Mouse (Mus musculus): ENCODE measurements at regions not wholly inside any gene's neighbourhood (a gene's known extent, or its start where the extent isn't known, plus 50 kb on each side); places are given as distances from the start of the nearest gene placed in this dataset.

GRCm38 (mm10) chr2:178664977-178665376 is 234.6 kb downstream of the Cdh26 start:
- no peaks in the 10 kb centered on the region for H3K27me3 ChIP-seq
- ChIA-PET CTCF (no interaction called here), POLR2A (no interaction called here)
- in situ Hi-C loops (cut with MboI; ENCODE audit: low pct_unique_long_range_greater_than_20kb), result no loop called here
- ATAC-seq, result no peak
- no peak for DNase-seq (ENCODE audit: low read depth, low spot score)
- TF ChIP-seq CTCF (IDR thresholded peaks at IDR 0.05), result no peak

GRCm38 (mm10) chr2:178668451-178668850 is 238.1 kb downstream of the Cdh26 start:
- no peak for ATAC-seq
- no peak for TF ChIP-seq CTCF (IDR thresholded peaks at IDR 0.05)
- H3K27me3 ChIP-seq, result no peaks in the 10 kb centered on the region
- in situ Hi-C loops (cut with MboI; ENCODE audit: low pct_unique_long_range_greater_than_20kb), result no loop called here
- no peak for DNase-seq (ENCODE audit: low read depth, low spot score)
- CTCF ChIA-PET, result no interaction called here
- POLR2A ChIA-PET, result no interaction called here

GRCm38 (mm10) chr2:178670952-178671351 is 240.6 kb downstream of the Cdh26 start:
- in situ Hi-C loops (cut with MboI; ENCODE audit: low pct_unique_long_range_greater_than_20kb), result no loop called here
- H3K27me3 ChIP-seq, result no peaks in the 10 kb centered on the region
- POLR2A ChIA-PET, result no interaction called here
- CTCF ChIA-PET, result no interaction called here
- no peak for TF ChIP-seq CTCF (IDR thresholded peaks at IDR 0.05)
- ATAC-seq, result no peak
- no peak for DNase-seq (ENCODE audit: low read depth, low spot score)

GRCm38 (mm10) chr2:178673621-178674020 is 243.3 kb downstream of the Cdh26 start:
- in situ Hi-C loops (cut with MboI; ENCODE audit: low pct_unique_long_range_greater_than_20kb), result no loop called here
- CTCF ChIA-PET, result no interaction called here
- POLR2A ChIA-PET, result no interaction called here
- ATAC-seq, result no peak
- H3K27me3 ChIP-seq, result no peaks in the 10 kb centered on the region
- DNase-seq (ENCODE audit: low read depth, low spot score), result no peak
- no peak for TF ChIP-seq CTCF (IDR thresholded peaks at IDR 0.05)

GRCm38 (mm10) chr2:178674621-178675020 is 244.3 kb downstream of the Cdh26 start:
- no peak for ATAC-seq
- CTCF ChIA-PET, result no interaction called here
- H3K27me3 ChIP-seq, result no peaks in the 10 kb centered on the region
- no peak for DNase-seq (ENCODE audit: low read depth, low spot score)
- TF ChIP-seq CTCF (IDR thresholded peaks at IDR 0.05), result no peak
- in situ Hi-C loops (cut with MboI; ENCODE audit: low pct_unique_long_range_greater_than_20kb), result no loop called here
- POLR2A ChIA-PET, result no interaction called here

- ChIA-PET CTCF (no interaction called here), POLR2A (no interaction called here)
- TF ChIP-seq CTCF (IDR thresholded peaks at IDR 0.05), result no peak
- in situ Hi-C loops (cut with MboI; ENCODE audit: low pct_unique_long_range_greater_than_20kb), result no loop called here
- ATAC-seq (no peak), DNase-seq (ENCODE audit: low read depth, low spot score) (no peak)
- no peaks in the 10 kb centered on the region for H3K27me3 ChIP-seq
These were observed 246.6 kb downstream of the Cdh26 start for GRCm38 (mm10) chr2:178676970-178677369.

- ChIA-PET POLR2A (no interaction called here), CTCF (no interaction called here)
- ATAC-seq, result no peak
These were observed 250.0 kb downstream of the Cdh26 start for GRCm38 (mm10) chr2:178680368-178680767.

GRCm38 (mm10) chr2:178684026-178684958 is 254.0 kb downstream of the Cdh26 start:
- ChIA-PET POLR2A (no interaction called here), CTCF (no interaction called here)
- ATAC-seq (no peak), DNase-seq (ENCODE audit: low read depth, low spot score) (no peak)
- in situ Hi-C loops (cut with MboI; ENCODE audit: low pct_unique_long_range_greater_than_20kb), result no loop called here
- no peak for TF ChIP-seq CTCF (IDR thresholded peaks at IDR 0.05)
- no peaks in the 10 kb centered on the region for H3K27me3 ChIP-seq

More at GRCm38 (mm10) chr2:178680368-178680767, 250.0 kb downstream of the Cdh26 start:
- no peak for DNase-seq (ENCODE audit: low read depth, low spot score)
- no peak for TF ChIP-seq CTCF (IDR thresholded peaks at IDR 0.05)
- in situ Hi-C loops (cut with MboI; ENCODE audit: low pct_unique_long_range_greater_than_20kb), result no loop called here
- H3K27me3 ChIP-seq, result no peaks in the 10 kb centered on the region

- no peak for TF ChIP-seq CTCF (IDR thresholded peaks at IDR 0.05)
- POLR2A ChIA-PET, result no interaction called here
- ATAC-seq (no peak), DNase-seq (ENCODE audit: low read depth, low spot score) (no peak)
- H3K27me3 ChIP-seq, result no peaks in the 10 kb centered on the region
- in situ Hi-C loops (cut with MboI; ENCODE audit: low pct_unique_long_range_greater_than_20kb), result no loop called here
- CTCF ChIA-PET, result no interaction called here
These were observed 254.9 kb downstream of the Cdh26 start for GRCm38 (mm10) chr2:178685211-178685610.

- DNase-seq (ENCODE audit: low read depth, low spot score), result no peak
- in situ Hi-C loops (cut with MboI; ENCODE audit: low pct_unique_long_range_greater_than_20kb), result no loop called here
- TF ChIP-seq CTCF (IDR thresholded peaks at IDR 0.05), result no peak
- no peak for ATAC-seq
- no peaks in the 10 kb centered on the region for H3K27me3 ChIP-seq
- CTCF ChIA-PET, result no interaction called here
- POLR2A ChIA-PET, result no interaction called here
These were observed 255.9 kb downstream of the Cdh26 start for GRCm38 (mm10) chr2:178686167-178686601.

- in situ Hi-C loops (cut with MboI; ENCODE audit: low pct_unique_long_range_greater_than_20kb), result no loop called here
- ATAC-seq (no peak), DNase-seq (ENCODE audit: low read depth, low spot score) (no peak)
- TF ChIP-seq CTCF (IDR thresholded peaks at IDR 0.05), result no peak
- CTCF ChIA-PET, result no interaction called here
- POLR2A ChIA-PET, result no interaction called here
- no peaks in the 10 kb centered on the region for H3K27me3 ChIP-seq
These were observed 258.3 kb downstream of the Cdh26 start for GRCm38 (mm10) chr2:178688586-178688985.

All from Patski (cell line).